Mouse (Mus musculus): ENCODE measurements around the gene Unk. TPM values are rescaled to one million over a fixed set of nuclear protein-coding genes. Genes with fewer than 3 reads are reported as not detected.

Unk gene
- total and polyA plus RNA-seq, 3 experiments: 21.7 to 42.3 TPM; not detected in 1

GRCm38 (mm10) chr11:116086258-116087193, 56.4 kb downstream of the Unk start, which contains the start of gene Wbp2 (continued):
- TF ChIP-seq USF1 (IDR thresholded peaks at IDR 0.05; ENCODE audit: low read depth, low read length): peak; percentile 100
- TF ChIP-seq JUND (IDR thresholded peaks at IDR 0.05; ENCODE audit: low read depth, low read length): no peak
- TF ChIP-seq SIN3A (IDR thresholded peaks at IDR 0.05; ENCODE audit: low read length): peak; percentile 80
- peak; percentile 75 for TF ChIP-seq TCF12 (IDR thresholded peaks at IDR 0.05; ENCODE audit: low read depth, low read length)

GRCm38 (mm10) chr11:116087194-116088130, 57.3 kb downstream of the Unk start:
- Histone ChIP-seq H3K9ac (ENCODE audit: control insufficient read depth, low read depth, low read length, poor library complexity, severe bottlenecking) (peak overlapping the region; percentile 86), H3K27ac (ENCODE audit: control insufficient read depth, low read depth, low read length) (peak overlapping the region; percentile 93), H3K9me3 (replicated peaks; ENCODE audit: insufficient read depth, low read length) (no peaks in the 10 kb centered on the region), H3K4me3 (ENCODE audit: control insufficient read depth in 1 of 2, insufficient read depth in 1 of 2, low read depth in 2 of 2, low read length in 2 of 2) (peak overlapping the region; percentile 53 to 78), H3K4me1 (ENCODE audit: control insufficient read depth in 1 of 2, insufficient read depth in 2 of 2, low read length in 2 of 2) (peaks cover 10 to 39% of the 10 kb centered on the region in 2 experiments), H3K36me3 (ENCODE audit: control insufficient read depth in 1 of 2, insufficient read depth in 2 of 2, low read length in 2 of 2) (peaks cover 0 to 36% of the 10 kb centered on the region in 2 experiments; a peak in 2 of 4 replicates), H3K27me3 (ENCODE audit: control insufficient read depth in 1 of 2, insufficient read depth in 2 of 2, low read length in 2 of 2) (no peaks in the 10 kb centered on the region), H3K79me2 (ENCODE audit: control insufficient read depth, insufficient read depth, low read length, poor library complexity) (peaks cover 9% of the 10 kb centered on the region)
- DNase-seq (ENCODE audit: low read depth, low spot score): peak; percentile 96
- TF ChIP-seq MYB (IDR thresholded peaks at IDR 0.05; ENCODE audit: low read depth, low read length): no peak
- TF ChIP-seq KAT2A (conservative IDR thresholded peaks at IDR 0.05; ENCODE audit: low read depth, low read length): no peak
- 0 out of 2 replicates have a peak, but pooled peaks have one; percentile 18 for TF ChIP-seq ZNF384 (IDR thresholded peaks at IDR 0.05; ENCODE audit: low read depth, low read length)
- peak; percentile 66 to 96 (median 95) for TF ChIP-seq CTCF (IDR thresholded peaks at IDR 0.05 in 2 of 3, conservative IDR thresholded peaks at IDR 0.05 in 1 of 3; ENCODE audit: control insufficient read depth in 1 of 3, insufficient read depth in 1 of 3, low read depth in 2 of 3, low read length in 3 of 3, poor library complexity in 1 of 3, severe bottlenecking in 1 of 3)
- no peak for TF ChIP-seq TAL1 (IDR thresholded peaks at IDR 0.05; ENCODE audit: low read length)
- peak; percentile 64 for TF ChIP-seq SMC3 (IDR thresholded peaks at IDR 0.05; ENCODE audit: low read depth, low read length)
- no peak for TF ChIP-seq E2F4 (IDR thresholded peaks at IDR 0.05; ENCODE audit: borderline replicate concordance, low read depth, low read length)
- peak; percentile 51 for TF ChIP-seq TBP (IDR thresholded peaks at IDR 0.05; ENCODE audit: low read depth, low read length)
- peak; percentile 62; the same call in 1 of the 2 replicates for TF ChIP-seq MYC (IDR thresholded peaks at IDR 0.05; ENCODE audit: low read depth, low read length)
- no peak for TF ChIP-seq ZMIZ1 (IDR thresholded peaks at IDR 0.05; ENCODE audit: low read depth, low read length)
- no peak for TF ChIP-seq RCOR1 (IDR thresholded peaks at IDR 0.05; ENCODE audit: low read depth, low read length)
- TF ChIP-seq NRF1 (IDR thresholded peaks at IDR 0.05; ENCODE audit: insufficient read depth, low read depth, low read length, poor library complexity, severe bottlenecking): no peak
- TF ChIP-seq SIN3A (IDR thresholded peaks at IDR 0.05; ENCODE audit: low read length): peak; percentile 56
- TF ChIP-seq MAX (IDR thresholded peaks at IDR 0.05; ENCODE audit: low read length): peak; percentile 78
- TF ChIP-seq JUND (IDR thresholded peaks at IDR 0.05; ENCODE audit: low read depth, low read length): no peak
- no peak for TF ChIP-seq UBTF (IDR thresholded peaks at IDR 0.05; ENCODE audit: borderline replicate concordance, insufficient read depth, low read depth, low read length)
- peak; percentile 72 for TF ChIP-seq NELFE (IDR thresholded peaks at IDR 0.05; ENCODE audit: low read depth, low read length)
- TF ChIP-seq CHD1 (IDR thresholded peaks at IDR 0.05; ENCODE audit: low read depth, low read length): no peak
- TF ChIP-seq MEF2A (IDR thresholded peaks at IDR 0.05; ENCODE audit: extremely low read depth, insufficient replicate concordance, low read depth, low read length, poor library complexity, severe bottlenecking): no peak
- TF ChIP-seq HCFC1 (IDR thresholded peaks at IDR 0.05; ENCODE audit: low read depth, low read length): no peak; the same call in 1 of the 2 replicates
- no peak for TF ChIP-seq GABPA (IDR thresholded peaks at IDR 0.05; ENCODE audit: low read depth, low read length)
- TF ChIP-seq EP300 (IDR thresholded peaks at IDR 0.05; ENCODE audit: low read depth in 1 of 2, low read length in 2 of 2): 0 out of 4 replicates have a peak, but pooled peaks of 1 of the 2 experiments have one; percentile 5
- TF ChIP-seq CHD2 (IDR thresholded peaks at IDR 0.05; ENCODE audit: low read length): no peak
- TF ChIP-seq POLR2A (IDR thresholded peaks at IDR 0.05; ENCODE audit: control insufficient read depth in 1 of 2, insufficient read depth in 1 of 2, low read depth in 1 of 2, low read length in 2 of 2, poor library complexity in 1 of 2): peak; percentile 44 to 46; a peak in 2 of 4 replicates
- peak; percentile 81 for TF ChIP-seq MXI1 (IDR thresholded peaks at IDR 0.05; ENCODE audit: low read depth, low read length)
- TF ChIP-seq POLR2AphosphoS2 (IDR thresholded peaks at IDR 0.05; ENCODE audit: low read length): no peak
- peak; percentile 54 for TF ChIP-seq ELF1 (IDR thresholded peaks at IDR 0.05; ENCODE audit: low read depth, low read length)
- no peak for TF ChIP-seq ZKSCAN1 (IDR thresholded peaks at IDR 0.05; ENCODE audit: low read depth, low read length)

Data from MEL (cell line).